Comparison of ENCODE assay signal across 14 mouse cellular contexts in genomic region chr7:102619608-102620007, GRCm38 (mm10). TPM values are rescaled to one million over a fixed set of nuclear protein-coding genes. Genes with fewer than 3 reads are reported as not detected.
A peak's percentile ranks its signal among the peaks of the same experiment; 100 is the strongest.
DNase-seq lines count a peak whose midpoint lies in the region; TF ChIP-seq lines count a peak whose summit lies in the region.
"Had no signal": no experiment of that assay in that cellular context is flagged by ENCODE, and none has a peak within 500 bp of the region (broad histone marks: within the 10 kb centered on the region; RNA-seq: fewer than 3 reads in every experiment).

No protein-coding gene starts in this region.

- TF ChIP-seq POLR2A in brain, embryonic 14.5 days (IDR thresholded peaks at IDR 0.05; ENCODE audit: borderline replicate concordance, extremely low read depth, insufficient read depth, insufficient read length, poor library complexity, severe bottlenecking), result no peak

- TF ChIP-seq CTCF in brain, embryonic 14.5 days (IDR thresholded peaks at IDR 0.05; ENCODE audit: borderline replicate concordance, extremely low read depth, insufficient read depth, insufficient read length), result no peak
- no peak for TF ChIP-seq CTCF in layer of hippocampus, adult 2 months (conservative IDR thresholded peaks at IDR 0.05)

- intact Hi-C loops in heart, postnatal 25 days (cut with DNase I), result no loop called here

- DNase-seq in heart, adult 11 months, result peak; percentile 92
- no peak for DNase-seq in heart, postnatal 25 days (ENCODE audit: low spot score)
- DNase-seq in 416B (ENCODE audit: low read depth), result peak; percentile 39
- peak; percentile 25 for DNase-seq in brain, embryonic 14.5 days (ENCODE audit: low read depth)
- DNase-seq in lung, postnatal 10 days, result peak; percentile 66
- no peak for DNase-seq in layer of hippocampus, adult 2 months (ENCODE audit: low spot score in 2 of 2)
- no peak for DNase-seq in kidney, postnatal 14 days
- DNase-seq: cerebellum, adult 11-12 months; gastrocnemius, postnatal 36 days; liver, postnatal 0 days; right cerebral cortex, postnatal 25 days had no signal

- no peak overlapping the region for H3K27ac ChIP-seq in layer of hippocampus, adult 2 months
- H3K27ac ChIP-seq: neural tube, embryonic 12.5 days had no signal

- no peak overlapping the region for H3K4me3 ChIP-seq in layer of hippocampus, adult 2 months
- H3K4me3 ChIP-seq: neural tube, embryonic 12.5 days had no signal

RNA-seq across cellular contexts. Expression of gene Olfr553, which starts 1.6 kb away (rescaled TPM):
- not detected for total RNA-seq in heart, postnatal 25 days (2021)
- polyA plus RNA-seq in brain, embryonic 14.5 days (2012; rRNA removed), result not detected in 2 replicates
- not detected for total RNA-seq in layer of hippocampus, adult 2 months (2021)
- total RNA-seq: gastrocnemius, postnatal 36 days had no signal
- polyA plus RNA-seq: intestine, embryonic 16.5 days; liver, postnatal 0 days; neural tube, embryonic 12.5 days; testis, adult 2 months had no signal

RNA-seq across cellular contexts. Expression of gene Olfr554, which starts 18.6 kb away (rescaled TPM):
- total RNA-seq in heart, postnatal 25 days (2021), result not detected
- not detected in 2 replicates for polyA plus RNA-seq in brain, embryonic 14.5 days (2012; rRNA removed)
- total RNA-seq in layer of hippocampus, adult 2 months (2021), result not detected
- total RNA-seq: gastrocnemius, postnatal 36 days had no signal
- polyA plus RNA-seq: intestine, embryonic 16.5 days; liver, postnatal 0 days; neural tube, embryonic 12.5 days had no signal

RNA-seq across cellular contexts. Expression of gene Olfr552, which starts 22.0 kb away (rescaled TPM):
- total RNA-seq in heart, postnatal 25 days (2021), result under 1 TPM; 0.08 to 0.36 TPM
- not detected in 2 replicates for polyA plus RNA-seq in brain, embryonic 14.5 days (2012; rRNA removed)
- total RNA-seq in layer of hippocampus, adult 2 months (2021), result under 1 TPM; 0.15 to 0.28 TPM
- polyA plus RNA-seq: intestine, embryonic 16.5 days; liver, postnatal 0 days; neural tube, embryonic 12.5 days; testis, adult 2 months had no signal

RNA-seq across cellular contexts. Expression of gene Olfr551, which starts 27.9 kb away (rescaled TPM):
- not detected for total RNA-seq in heart, postnatal 25 days (2021)
- polyA plus RNA-seq in brain, embryonic 14.5 days (2012; rRNA removed), result not detected in 2 replicates
- total RNA-seq in layer of hippocampus, adult 2 months (2021), result not detected
- total RNA-seq: gastrocnemius, postnatal 36 days had no signal
- polyA plus RNA-seq: intestine, embryonic 16.5 days; liver, postnatal 0 days; neural tube, embryonic 12.5 days; testis, adult 2 months had no signal

RNA-seq across cellular contexts. Expression of gene Olfr555, which starts 39.0 kb away (rescaled TPM):
- not detected for total RNA-seq in heart, postnatal 25 days (2021)
- polyA plus RNA-seq in brain, embryonic 14.5 days (2012; rRNA removed), result not detected in 2 replicates
- total RNA-seq in layer of hippocampus, adult 2 months (2021), result not detected
- total RNA-seq: gastrocnemius, postnatal 36 days had no signal
- polyA plus RNA-seq: intestine, embryonic 16.5 days; liver, postnatal 0 days; neural tube, embryonic 12.5 days; testis, adult 2 months had no signal

Comparison
In these comparisons a context has a peak if more than half of its experiments do, and no peak if none do; other contexts are left out.
1. DNase-seq: peak in heart, adult 11 months (single experiment), 416B (single experiment), brain, embryonic 14.5 days (single experiment) and lung, postnatal 10 days (single experiment); none in heart, postnatal 25 days (single experiment), layer of hippocampus, adult 2 months (0 of 2) and kidney, postnatal 14 days (single experiment).